Mouse (Mus musculus) embryonic fibroblast, embryonic 13.5 days (primary cell): ENCODE measurements around the gene Prkab1.

Experiments used
- CTCF ChIP-seq: IDR thresholded peaks from 2 replicates; pipeline ENCODE4 v1.5.1; 2011; ENCODE audit warnings: mild to moderate bottlenecking, control low read depth, low read length, moderate library complexity, borderline replicate concordance; ENCODE audit not compliant: insufficient read depth
- POLR2A ChIP-seq: IDR thresholded peaks from 2 replicates; pipeline ENCODE4 v1.6.1; 2011; ENCODE audit warnings: low read depth, mild to moderate bottlenecking, control low read depth, low read length, moderate library complexity

- no peak for TF ChIP-seq POLR2A
- no peak for TF ChIP-seq CTCF
Measured at GRCm38 (mm10) chr5:116018196-116018595, 6.1 kb downstream of the Prkab1 start.
